Mouse (Mus musculus) CH12.LX (cell line): ENCODE results near the gene Il17c. TPM values are rescaled to one million over a fixed set of nuclear protein-coding genes. Genes with fewer than 3 reads are reported as not detected.

Experiments used
- DNase-seq: peaks from one replicate; pipeline ENCODE4 v3.0.0-alpha.2; 2013; ENCODE audit errors: extremely low read depth
- H3K27ac ChIP-seq: 2 replicates; pipeline ENCODE4 v1.5.1; 2012; ENCODE audit warnings: low read depth, mild to moderate bottlenecking, control low read depth, moderate library complexity; ENCODE audit not compliant: insufficient read depth
- H3K27me3 ChIP-seq: replicated peaks from 2 replicates; pipeline ENCODE3; 2012; ENCODE audit warnings: inconsistent platforms
- H3K36me3 ChIP-seq, 2 experiments: replicated peaks in 1 of 2; 2 replicates each; pipeline versions ENCODE3 to v1.6.1; 2012; ENCODE audit warnings: inconsistent platforms in 1 of 2, low read length in 1 of 2, mild to moderate bottlenecking in 1 of 2, mixed read lengths in 1 of 2, moderate library complexity in 1 of 2; ENCODE audit not compliant: control insufficient read depth in 1 of 2, insufficient read depth in 1 of 2
- H3K4me1 ChIP-seq, 2 experiments: 2 replicates each; pipeline ENCODE4 v1.6.1; 2012; ENCODE audit warnings: inconsistent platforms in 1 of 2, moderate library complexity in 1 of 2; ENCODE audit not compliant: insufficient read depth in 2 of 2, control insufficient read depth in 1 of 2
- H3K4me2 ChIP-seq: 2 replicates; pipeline ENCODE4 v1.6.1; 2012; ENCODE audit warnings: low read depth, mild to moderate bottlenecking, control low read depth; ENCODE audit not compliant: poor library complexity, insufficient read depth, severe bottlenecking
- H3K4me3 ChIP-seq, 3 experiments: fragments of 150-350 bp in 1 of 3; sonication (generic) in 1 of 3; replicated peaks in 1 of 3; 2 replicates each; pipeline versions ENCODE3 to v1.5.1; 2011 to 2012; ENCODE audit warnings: low read depth in 2 of 3, low read length in 2 of 3, mild to moderate bottlenecking in 2 of 3, moderate library complexity in 2 of 3, control low read depth in 1 of 3, improper control_type of control experiment in 1 of 3, inconsistent platforms in 1 of 3, mixed read lengths in 1 of 3; ENCODE audit not compliant: poor library complexity in 1 of 3
- H3K79me2 ChIP-seq: replicated peaks from 2 replicates; pipeline ENCODE4 v1.6.1; 2012; ENCODE audit warnings: mild to moderate bottlenecking, moderate library complexity; ENCODE audit not compliant: control insufficient read depth, poor library complexity, insufficient read depth, severe bottlenecking; ENCODE audit errors: extremely low read depth
- H3K9ac ChIP-seq: 2 replicates; pipeline ENCODE4 v1.6.1; 2012; ENCODE audit warnings: low read depth, mild to moderate bottlenecking, control low read depth, moderate library complexity; ENCODE audit not compliant: insufficient read depth
- H3K9me3 ChIP-seq: replicated peaks from 2 replicates; pipeline ENCODE3; 2012; ENCODE audit warnings: low read length, inconsistent platforms, mixed read lengths
- BHLHE40 ChIP-seq: IDR thresholded peaks from 2 replicates; pipeline ENCODE4 v1.6.1; 2011; ENCODE audit warnings: mild to moderate bottlenecking, low read depth, low read length, improper control_type of control experiment
- CHD1 ChIP-seq: IDR thresholded peaks from 2 replicates; pipeline ENCODE4 v1.6.1; 2012; ENCODE audit warnings: low read depth, low read length, improper control_type of control experiment, inconsistent platforms
- CHD2 ChIP-seq: IDR thresholded peaks from 2 replicates; pipeline ENCODE4 v1.6.1; 2011; ENCODE audit warnings: low read length, improper control_type of control experiment
- CTCF ChIP-seq, 2 experiments: IDR thresholded peaks in 1 of 2; conservative IDR thresholded peaks in 1 of 2; 2 replicates each; pipeline ENCODE4 v1.5.1; 2011 to 2012; ENCODE audit warnings: low read depth in 2 of 2, low read length in 2 of 2, improper control_type of control experiment in 1 of 2, inconsistent platforms in 1 of 2, mild to moderate bottlenecking in 1 of 2, moderate library complexity in 1 of 2
- E2F4 ChIP-seq: IDR thresholded peaks from 2 replicates; pipeline ENCODE4 v1.6.1; 2011; ENCODE audit warnings: low read depth, low read length, improper control_type of control experiment; ENCODE audit not compliant: insufficient replicate concordance
- ELF1 ChIP-seq: IDR thresholded peaks from 2 replicates; pipeline ENCODE4 v1.6.1; 2014; ENCODE audit warnings: low read depth, mild to moderate bottlenecking, inconsistent platforms, low read length, improper control_type of control experiment
- GABPA ChIP-seq: IDR thresholded peaks from 2 replicates; pipeline ENCODE4 v1.6.1; 2012; ENCODE audit warnings: low read depth, low read length, improper control_type of control experiment, inconsistent platforms; ENCODE audit not compliant: insufficient replicate concordance
- IRF4 ChIP-seq: IDR thresholded peaks from 2 replicates; pipeline ENCODE4 v1.6.1; 2014; ENCODE audit warnings: low read depth, mild to moderate bottlenecking, inconsistent platforms, low read length, improper control_type of control experiment
- MAX ChIP-seq: IDR thresholded peaks from 2 replicates; pipeline ENCODE4 v1.6.1; 2011; ENCODE audit warnings: low read length, improper control_type of control experiment
- MAZ ChIP-seq: IDR thresholded peaks from 2 replicates; pipeline ENCODE4 v1.6.1; 2012; ENCODE audit warnings: low read depth, mild to moderate bottlenecking, inconsistent platforms, low read length, improper control_type of control experiment, moderate library complexity
- MXI1 ChIP-seq: IDR thresholded peaks from 2 replicates; pipeline ENCODE4 v1.6.1; 2011; ENCODE audit warnings: mild to moderate bottlenecking, low read depth, low read length, improper control_type of control experiment
- MYC ChIP-seq: IDR thresholded peaks from 2 replicates; pipeline ENCODE4 v1.6.1; 2011; ENCODE audit warnings: low read depth, mild to moderate bottlenecking, improper control_type of control experiment, low read length
- PAX5 ChIP-seq: IDR thresholded peaks from 2 replicates; pipeline ENCODE4 v1.6.1; 2012; ENCODE audit warnings: low read length, inconsistent platforms, mixed read lengths
- POLR2A ChIP-seq: IDR thresholded peaks from 2 replicates; pipeline ENCODE4 v1.6.1; 2011; ENCODE audit warnings: low read depth, mild to moderate bottlenecking, improper control_type of control experiment, low read length
- SMC3 ChIP-seq: IDR thresholded peaks from 2 replicates; pipeline ENCODE4 v1.6.1; 2011; ENCODE audit warnings: low read depth, low read length, improper control_type of control experiment
- UBTF ChIP-seq: IDR thresholded peaks from 2 replicates; pipeline ENCODE4 v1.6.1; 2012; ENCODE audit warnings: low read depth, mild to moderate bottlenecking, inconsistent platforms, low read length, improper control_type of control experiment, moderate library complexity
- ZC3H11A ChIP-seq: IDR thresholded peaks from 2 replicates; pipeline ENCODE4 v1.6.1; 2012; ENCODE audit warnings: low read depth, mild to moderate bottlenecking, inconsistent platforms, low read length, improper control_type of control experiment
- ZMIZ1 ChIP-seq: IDR thresholded peaks from 2 replicates; pipeline ENCODE4 v1.6.1; 2012; ENCODE audit warnings: low read depth, mild to moderate bottlenecking, inconsistent platforms, low read length, improper control_type of control experiment
- dilution Hi-C: fragments of 300-500 bp; cut with MboI; formaldehyde crosslinking; loops from 2 replicates; pipeline ENCODE4 v1.14.3; 2020; ENCODE audit warnings: low sequenced_read_pairs; ENCODE audit not compliant: extremely low pct_unique_long_range_greater_than_20kb, extremely low pct_ligation_motif_present
- in situ Hi-C: fragments of 300-500 bp; cut with MboI; formaldehyde crosslinking; loops from 3 replicates; pipeline ENCODE4 v1.14.3; 2019; ENCODE audit warnings: low sequenced_read_pairs, low pct_ligation_motif_present, low pct_unique_long_range_greater_than_20kb, mixed read lengths
- polyA plus RNA-seq: library from polyadenylated mRNA; unstranded; fragments of >175 nt; gene quantifications from 2 replicates; pipeline ENCODE4 v1.2.1, GENCODE M21; 2012; ENCODE audit warnings: low read depth; ENCODE audit not compliant: insufficient read length
- total RNA-seq, 2 experiments: library from RNA; depleted of rRNA; stranded (reverse); fragments of 300-350 nt in 1 of 2; fragments of >200 nt in 1 of 2; gene quantifications; 2 replicates each; pipeline ENCODE4 v1.2.3; 2012 to 2014

Gene Il17c
- total and polyA plus RNA-seq, 3 experiments = 0.33 TPM; not detected in 2

- Histone ChIP-seq H3K27ac (no peak overlapping the region), H3K4me2 (no peak overlapping the region), H3K27me3 (no peaks in the 10 kb centered on the region), H3K9me3 (no peaks in the 10 kb centered on the region), H3K4me3 (no peak overlapping the region), H3K9ac (no peak overlapping the region), H3K4me1 (peaks cover 0 to 20% of the 10 kb centered on the region in 2 experiments; a peak in 2 of 4 replicates), H3K36me3 (peaks cover 86 to 97% of the 10 kb centered on the region in 2 experiments), H3K79me2 (no peaks in the 10 kb centered on the region)
- no peak for DNase-seq
- dilution Hi-C loops = no loop called here
- in situ Hi-C loops = no loop called here
- no peak for TF ChIP-seq MAX
- no peak for TF ChIP-seq CTCF (conservative IDR thresholded peaks at IDR 0.05 in 1 of 2, IDR thresholded peaks at IDR 0.05 in 1 of 2; ENCODE audit: low read depth in 2 of 2, low read length in 2 of 2)
- no peak for TF ChIP-seq CHD2
- TF ChIP-seq ZMIZ1 = no peak
- no peak for TF ChIP-seq SMC3
- no peak for TF ChIP-seq BHLHE40
- no peak for TF ChIP-seq CHD1
- TF ChIP-seq MAZ = no peak
- no peak for TF ChIP-seq PAX5
- no peak for TF ChIP-seq GABPA
- TF ChIP-seq UBTF = no peak
- TF ChIP-seq E2F4 = no peak
- no peak for TF ChIP-seq ELF1
- no peak for TF ChIP-seq MXI1
- TF ChIP-seq ZC3H11A = no peak
- no peak for TF ChIP-seq IRF4
- TF ChIP-seq MYC = no peak
- TF ChIP-seq POLR2A = no peak
Measured at GRCm38 (mm10) chr8:122414311-122414710, 7.5 kb upstream of the Il17c start.

GRCm38 (mm10) chr8:122415554-122415953 lies 6.3 kb upstream of the Il17c start:
- Histone ChIP-seq H3K9ac (no peak overlapping the region), H3K4me2 (no peak overlapping the region), H3K79me2 (no peaks in the 10 kb centered on the region), H3K4me1 (peaks cover 0 to 25% of the 10 kb centered on the region in 2 experiments; a peak in 2 of 4 replicates), H3K4me3 (no peak overlapping the region), H3K36me3 (peaks cover 77 to 96% of the 10 kb centered on the region in 2 experiments), H3K27ac (no peak overlapping the region; the same call in 1 of the 2 replicates), H3K27me3 (no peaks in the 10 kb centered on the region), H3K9me3 (no peaks in the 10 kb centered on the region)
- no peak for DNase-seq
- dilution Hi-C loops (no loop called here), in situ Hi-C loops (no loop called here)
- no peak for TF ChIP-seq IRF4
